Mouse (Mus musculus) urinary bladder, postnatal 4 days (tissue): ENCODE measurements around the gene Hoxc12.
A peak's percentile ranks its signal among the peaks of the same experiment; 100 is the strongest.

Experiments
- DNase-seq, 2 experiments: peaks; one replicate each; pipeline ENCODE4 v3.0.0; 2021 to 2022; ENCODE audit warnings: low spot score in 2 of 2

Gene Hoxc12

DNA sequence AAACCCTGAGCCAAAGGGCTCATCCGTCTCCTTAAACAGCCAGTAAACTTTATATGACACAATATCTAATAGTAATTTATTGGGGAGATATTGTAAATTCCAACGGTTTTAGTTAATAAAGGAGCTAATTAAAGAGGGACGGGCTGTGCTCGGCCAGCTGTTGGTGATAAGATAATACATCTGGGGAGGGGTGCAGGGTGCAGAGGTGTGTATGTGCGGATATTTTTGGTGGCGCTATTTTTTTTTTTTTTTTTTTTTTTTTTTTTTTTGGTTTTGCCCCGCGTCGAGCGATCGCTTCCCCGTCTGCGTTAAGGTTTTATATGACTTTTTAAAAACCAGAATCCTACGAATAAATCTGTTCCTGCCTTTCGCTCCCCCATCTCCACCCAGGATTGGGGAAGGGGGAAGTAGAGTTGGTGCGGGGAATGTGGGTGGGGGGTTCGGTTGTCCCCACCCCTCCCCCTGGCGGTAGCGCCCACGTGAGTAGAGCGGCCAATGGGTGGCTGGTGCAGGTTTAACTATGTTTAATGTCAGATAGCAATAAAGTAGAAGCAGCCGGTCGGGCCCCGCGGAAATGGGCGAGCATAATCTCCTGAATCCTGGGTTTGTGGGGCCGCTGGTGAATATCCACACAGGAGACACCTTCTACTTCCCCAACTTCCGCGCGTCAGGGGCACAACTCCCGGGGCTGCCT lies at the start of gene Hoxc12:
Gene Hoxc12, plus strand, starts transcription at position 479 of the 694 bp plus-strand sequence.
- DNase-seq = no peak

DNA sequence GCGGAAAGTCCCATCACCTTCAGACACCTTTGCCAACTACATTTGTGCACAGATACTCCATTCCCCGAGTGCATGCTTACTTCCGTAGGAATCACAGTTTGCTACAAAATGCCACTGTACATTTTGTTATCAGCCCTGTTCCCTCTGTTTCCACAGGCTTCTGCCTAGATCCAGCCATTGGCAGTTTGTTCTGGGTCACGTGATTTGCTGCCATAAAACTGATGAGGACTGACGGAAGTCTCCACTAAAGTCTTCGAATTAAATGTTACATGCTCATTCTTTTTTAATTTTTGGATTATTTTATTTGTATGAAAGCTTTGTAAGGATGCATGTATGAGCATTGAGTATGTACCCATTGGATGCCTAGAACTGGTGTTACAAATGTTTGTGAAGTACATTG lies 41.4 kb upstream of the Hoxc12 start:
- DNase-seq = no peak

DNA sequence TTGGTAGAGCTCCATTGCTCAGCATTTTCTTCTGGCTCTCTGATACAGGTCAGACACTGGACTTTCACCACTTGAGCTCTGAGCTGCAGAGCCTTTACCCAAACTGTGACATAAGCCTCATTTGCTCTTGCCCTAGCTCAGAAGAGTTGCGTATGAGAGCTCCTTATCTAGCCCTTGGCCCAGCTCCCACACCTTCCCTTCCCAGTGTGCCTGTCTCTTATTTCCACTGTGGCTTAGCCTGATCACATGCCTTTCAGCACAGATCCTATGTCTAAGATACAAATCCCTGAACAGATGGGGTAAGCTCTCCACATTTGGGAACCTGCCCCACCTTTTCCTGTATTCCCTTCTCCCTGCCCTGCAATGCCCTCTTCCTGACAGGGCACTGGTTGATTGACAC lies 31.6 kb upstream of the Hoxc12 start:
- no peak for DNase-seq

DNA sequence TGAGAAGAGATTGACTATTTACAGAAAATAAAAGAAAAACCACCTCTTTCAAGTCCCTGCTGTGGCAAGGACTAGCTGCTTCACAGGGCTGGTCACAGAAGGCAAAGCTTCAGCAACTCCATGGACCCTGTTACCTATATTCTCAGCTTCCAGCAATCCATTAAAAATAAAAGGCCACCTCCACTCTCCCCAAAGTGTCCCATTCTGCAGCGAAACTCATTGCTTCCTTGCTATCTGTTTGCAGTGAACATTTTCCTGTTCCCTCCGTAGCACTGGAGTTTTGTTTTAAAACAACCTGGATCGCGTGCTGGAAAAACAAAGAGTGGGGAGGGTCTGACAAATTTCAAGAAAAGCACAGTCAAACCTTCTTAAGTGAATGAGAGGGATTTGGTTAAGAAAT lies 27.0 kb upstream of the Hoxc12 start:
- DNase-seq = no peak

DNA sequence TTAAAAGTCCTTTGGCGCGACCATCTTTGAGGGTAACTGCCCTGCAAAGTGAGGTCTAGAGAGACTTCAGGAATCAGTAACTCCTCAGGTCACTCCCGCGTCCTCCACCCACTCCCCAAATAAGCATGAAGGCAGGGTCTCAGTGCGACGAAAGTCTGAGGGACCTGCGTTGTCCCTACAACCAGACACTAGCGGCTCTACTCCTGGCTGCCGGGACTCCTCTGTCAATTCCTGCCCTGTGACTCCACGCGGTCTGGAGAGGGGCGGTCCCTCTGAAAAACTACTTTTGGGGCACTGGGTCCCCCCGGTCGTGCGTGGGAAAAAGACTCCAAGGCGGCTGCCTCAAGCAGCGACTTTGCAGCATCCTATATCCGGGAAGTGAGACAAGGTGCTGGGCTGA lies 26.5 kb upstream of the Hoxc12 start:
- DNase-seq = no peak

DNA sequence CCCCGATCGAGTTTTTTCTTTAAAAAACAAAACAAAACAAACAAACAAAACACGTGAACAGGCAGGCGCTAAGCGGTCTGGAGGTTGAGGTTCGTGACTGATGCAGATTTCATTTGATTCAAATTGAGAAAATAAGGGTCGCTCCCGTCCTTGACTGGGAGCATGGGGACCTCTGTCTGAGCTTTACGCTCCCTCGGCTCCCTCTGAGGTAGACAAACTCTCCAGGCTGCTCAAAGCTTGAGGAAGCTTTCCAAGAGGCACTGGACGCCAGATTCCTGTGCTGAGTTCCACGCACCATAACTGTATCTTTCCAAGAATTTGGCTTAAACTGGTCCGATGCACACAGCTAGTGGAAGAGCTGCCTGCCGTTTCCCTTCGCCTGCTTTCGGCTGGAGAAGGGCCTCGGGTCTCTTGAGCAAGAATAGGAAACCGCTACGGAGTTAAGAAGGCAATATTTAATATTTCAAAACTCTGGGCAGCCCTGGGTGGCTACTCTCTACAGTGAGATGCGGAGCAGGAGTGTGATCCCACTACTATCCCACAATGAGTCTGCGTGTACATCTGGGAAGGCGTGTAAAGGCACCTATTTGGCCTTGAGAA lies 26.0 kb upstream of the Hoxc12 start:
- no peak for DNase-seq

DNA sequence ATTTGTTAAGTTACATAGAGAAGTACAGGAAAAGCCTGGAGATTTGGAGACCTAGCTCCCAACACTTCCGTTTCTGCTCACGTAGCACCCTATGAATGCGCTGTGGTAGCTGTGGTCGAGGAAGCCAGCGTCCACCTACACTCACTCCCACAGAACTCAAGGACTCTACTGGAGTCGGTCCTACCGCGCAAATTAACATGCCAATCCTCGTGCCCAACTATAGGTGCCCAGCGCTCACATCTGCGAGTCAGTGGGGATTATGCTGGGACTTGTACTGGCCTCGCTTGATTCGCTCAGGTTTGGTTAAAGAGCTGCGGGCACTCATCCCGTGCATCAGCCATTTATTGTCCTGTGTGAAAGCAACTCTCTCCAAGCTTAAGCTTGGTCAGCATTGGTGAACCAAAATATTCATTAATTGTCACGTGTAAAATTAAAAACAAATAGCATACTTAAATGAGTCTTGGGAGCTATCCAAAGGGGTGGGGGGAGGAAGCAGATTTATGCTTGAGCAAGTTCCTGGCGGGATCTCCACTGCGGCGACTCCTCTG lies 23.4 kb upstream of the Hoxc12 start:
- no peak for DNase-seq

DNA sequence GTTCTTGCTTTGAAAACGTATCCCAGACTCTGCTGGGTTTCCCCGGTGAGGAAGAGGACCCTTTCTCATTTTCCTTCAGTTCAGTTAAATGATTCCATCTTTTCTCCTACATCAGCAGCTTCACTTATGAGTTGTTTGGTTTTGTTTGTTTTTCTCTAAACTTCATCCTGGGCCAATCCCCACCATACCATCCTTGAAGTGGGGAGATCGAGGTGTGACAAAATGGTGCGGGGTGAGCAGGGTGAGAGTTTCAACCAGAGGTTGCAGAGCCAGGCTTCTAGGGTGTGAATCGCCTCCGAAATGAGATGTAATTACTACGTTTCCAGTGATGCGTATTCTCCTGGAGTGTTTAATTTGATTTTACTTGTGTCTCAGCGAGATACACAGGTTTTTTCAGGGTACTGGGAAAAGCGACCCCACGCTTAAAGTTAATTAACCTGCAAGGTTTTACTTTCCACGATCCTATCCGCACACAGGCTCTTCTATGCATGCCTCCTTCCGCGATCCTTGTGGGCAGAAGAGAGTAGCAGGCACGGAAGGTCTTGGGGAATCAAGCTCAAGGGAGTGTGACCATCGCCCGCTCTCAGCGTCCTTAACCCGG lies 18.5 kb upstream of the Hoxc12 start:
- DNase-seq = no peak

DNA sequence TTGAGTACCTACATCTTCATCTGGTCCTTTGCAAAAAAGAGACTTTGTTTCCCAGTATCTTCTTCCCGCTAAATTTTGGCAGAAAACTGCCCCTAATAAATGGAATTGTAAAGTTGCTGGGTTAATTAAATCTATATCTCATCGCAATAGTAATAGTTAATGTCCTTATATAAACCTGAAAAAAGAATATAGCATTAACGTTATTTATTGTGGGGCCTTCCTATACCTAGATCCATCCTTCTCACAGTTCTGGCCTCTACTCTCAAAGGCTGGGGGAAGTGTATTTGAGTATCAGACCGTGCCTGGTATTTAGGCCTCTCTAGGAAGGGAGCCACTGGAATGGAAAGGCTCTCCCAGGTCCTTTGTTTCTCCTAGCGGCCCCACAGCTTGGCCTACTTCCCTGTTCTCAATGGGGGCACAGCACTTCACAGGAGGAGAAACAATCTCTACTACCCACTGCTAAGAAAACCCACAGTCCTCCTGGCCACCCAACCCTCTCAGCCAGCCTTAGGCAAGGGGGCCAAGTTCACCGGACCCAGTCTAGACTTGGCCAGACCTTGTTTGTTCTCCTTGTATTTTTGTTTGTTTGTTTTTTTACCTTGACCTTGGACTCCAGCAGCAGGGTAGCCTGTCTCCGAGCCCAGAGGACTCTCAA lies 17.8 kb upstream of the Hoxc12 start:
- no peak for DNase-seq

DNA sequence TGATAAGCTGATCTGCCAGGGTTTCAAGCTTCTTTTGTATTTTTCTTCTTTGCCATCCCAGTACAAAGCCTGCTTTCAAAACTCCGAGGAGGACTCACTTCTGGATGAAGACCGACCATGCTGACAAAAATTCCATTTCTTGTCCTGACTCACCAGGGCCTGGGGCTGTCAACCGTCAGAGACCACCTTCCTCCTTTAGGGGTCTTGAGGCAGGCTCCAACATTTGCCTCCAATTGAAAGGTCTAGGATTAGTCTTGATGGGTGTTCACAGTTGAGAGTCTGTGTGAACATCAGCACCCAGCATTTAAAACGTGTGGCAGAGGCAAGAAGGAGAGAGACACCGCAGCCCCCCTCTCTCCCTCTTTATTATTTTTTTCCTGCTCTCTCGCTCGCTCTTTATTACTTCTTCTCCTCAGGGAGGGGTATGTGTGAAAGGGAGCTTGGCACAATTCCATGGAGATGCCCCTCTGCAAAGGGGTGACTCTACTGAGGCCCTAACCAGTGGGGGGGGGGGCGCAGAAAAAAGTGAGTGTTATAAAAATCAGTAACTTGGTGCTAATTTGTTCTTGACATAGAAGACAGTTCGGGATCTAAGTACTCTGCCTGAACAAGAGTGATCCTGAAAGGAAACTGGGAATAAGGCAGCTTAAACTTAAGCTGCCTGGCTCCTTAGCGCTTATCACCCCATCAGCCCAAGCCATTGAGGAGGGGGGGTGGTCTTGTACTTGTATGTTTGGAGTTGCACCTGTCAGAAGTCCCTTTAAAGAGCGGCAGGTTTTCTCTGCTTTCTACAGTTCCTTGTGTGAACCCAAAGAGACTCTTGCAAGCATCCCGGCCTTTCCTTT lies 17.0 kb upstream of the Hoxc12 start:
- no peak for DNase-seq

DNA sequence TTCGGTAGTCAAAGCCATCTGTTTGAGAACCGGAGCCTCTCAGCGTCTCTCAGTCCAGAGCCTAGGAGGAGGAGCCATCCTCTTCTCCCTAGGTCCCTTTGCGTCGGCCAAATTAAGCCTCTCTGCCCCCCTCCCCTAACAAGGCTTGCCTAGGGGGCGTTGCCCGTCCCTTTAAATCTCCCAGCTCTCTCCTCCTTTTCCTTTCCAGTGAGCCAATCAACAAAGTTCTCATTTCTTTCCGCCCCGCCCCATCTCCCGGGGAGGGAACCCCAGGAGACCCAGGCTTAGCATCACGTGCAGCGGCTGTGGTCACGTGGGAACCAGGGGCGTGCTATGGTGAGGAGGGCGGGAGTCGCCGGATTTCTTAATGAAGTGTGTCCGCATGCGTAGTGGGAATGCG lies 15.9 kb upstream of the Hoxc12 start:
- peak; percentile 54 to 74 for DNase-seq

DNA sequence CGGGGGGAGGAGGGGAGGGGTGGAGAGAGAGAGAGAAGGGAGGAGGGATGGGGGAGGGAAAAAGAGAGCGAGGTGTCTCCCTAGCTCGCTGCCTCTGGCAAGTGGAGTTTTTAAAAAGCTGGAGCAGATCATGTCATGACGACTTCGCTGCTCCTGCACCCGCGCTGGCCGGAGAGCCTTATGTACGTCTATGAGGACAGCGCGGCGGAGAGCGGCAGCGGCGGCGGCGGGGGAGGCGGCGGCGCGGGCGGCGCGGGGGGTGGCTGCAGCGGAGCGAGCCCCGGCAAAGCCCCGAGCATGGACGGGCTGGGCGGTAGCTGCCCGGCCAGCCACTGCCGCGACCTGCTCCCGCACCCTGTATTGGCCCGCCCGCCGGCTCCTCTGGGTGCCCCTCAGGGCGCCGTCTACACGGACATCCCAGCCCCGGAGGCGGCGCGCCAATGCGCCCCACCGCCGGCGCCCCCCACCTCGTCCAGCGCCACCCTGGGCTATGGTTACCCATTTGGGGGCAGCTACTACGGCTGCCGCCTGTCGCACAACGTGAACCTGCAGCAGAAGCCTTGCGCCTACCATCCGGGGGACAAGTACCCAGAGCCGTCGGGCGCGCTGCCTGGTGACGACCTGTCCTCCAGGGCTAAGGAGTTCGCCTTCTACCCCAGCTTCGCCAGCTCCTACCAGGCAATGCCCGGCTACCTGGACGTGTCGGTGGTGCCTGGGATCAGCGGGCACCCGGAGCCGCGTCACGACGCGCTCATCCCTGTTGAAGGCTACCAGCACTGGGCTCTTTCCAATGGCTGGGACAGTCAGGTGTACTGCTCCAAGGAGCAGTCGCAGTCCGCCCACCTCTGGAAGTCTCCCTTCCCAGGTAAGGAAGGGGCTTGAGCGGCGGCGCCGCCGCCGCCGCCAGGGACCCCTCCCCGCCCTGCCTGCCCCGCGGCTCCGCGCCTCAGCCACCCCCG lies 15.2 kb upstream of the Hoxc12 start, which contains the start of gene Hoxc13:
Gene Hoxc13, plus strand, starts transcription at position 51 of the 959 bp plus-strand sequence.
- no peak for DNase-seq

DNA sequence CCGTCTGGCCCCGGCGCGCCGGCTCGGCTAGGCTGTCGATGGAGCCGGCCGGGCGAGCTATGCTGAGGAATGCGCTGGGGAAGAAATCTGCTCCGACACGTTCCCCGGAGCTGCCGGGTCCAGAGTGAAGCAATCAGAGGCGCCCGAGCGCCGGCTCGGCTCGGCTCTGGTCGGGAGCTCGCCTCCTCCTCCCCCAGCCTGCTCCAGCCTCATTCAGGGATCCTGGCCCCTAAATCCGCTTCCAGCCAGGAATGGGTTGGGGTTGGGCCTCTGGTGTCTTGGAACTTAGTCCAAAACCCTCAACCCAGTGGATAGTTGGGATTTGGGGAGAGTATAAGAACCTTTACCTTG lies 14.6 kb upstream of the Hoxc12 start:
- peak in 1 of 2 experiments; percentile 73 for DNase-seq

DNA sequence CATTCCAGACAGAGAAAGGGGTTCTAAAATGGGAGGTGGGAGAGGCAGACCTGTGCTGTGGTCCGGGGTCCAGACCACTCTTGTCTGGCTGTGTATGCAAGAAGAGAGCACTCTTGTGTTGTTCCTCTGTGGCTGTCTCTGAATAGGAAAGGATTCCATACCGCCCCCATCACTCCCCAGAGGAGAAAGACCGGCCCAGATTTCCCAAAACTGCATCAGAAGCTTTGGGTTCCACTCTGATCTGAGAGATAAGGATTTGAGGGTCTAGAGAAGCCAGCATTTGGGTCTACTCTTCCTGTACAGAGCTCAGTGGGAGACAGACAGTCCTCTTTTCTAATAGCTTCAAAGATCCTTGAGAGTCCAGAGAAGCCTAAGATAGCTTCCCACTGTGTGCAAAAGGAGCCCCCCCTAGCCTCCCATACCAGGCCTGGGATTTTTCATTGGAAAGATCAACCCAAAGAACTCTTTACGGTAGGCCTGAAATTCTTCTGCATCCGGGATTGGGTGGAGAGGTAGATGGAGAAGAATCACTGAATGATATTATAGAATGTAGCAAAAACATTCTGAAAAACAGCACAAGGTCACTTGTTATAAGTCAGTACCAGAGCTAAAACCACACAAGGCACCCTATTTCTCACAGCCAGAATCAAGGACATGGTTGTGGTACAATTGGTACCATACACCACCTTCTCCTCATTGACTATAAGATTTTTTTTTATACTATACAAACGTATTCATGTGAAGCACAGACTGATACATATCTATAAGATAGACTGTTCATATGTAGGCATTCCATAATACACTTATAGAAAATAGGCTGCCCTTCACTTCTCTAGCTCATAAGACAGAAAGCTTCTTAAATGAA lies 13.7 kb upstream of the Hoxc12 start:
- no peak for DNase-seq

DNA sequence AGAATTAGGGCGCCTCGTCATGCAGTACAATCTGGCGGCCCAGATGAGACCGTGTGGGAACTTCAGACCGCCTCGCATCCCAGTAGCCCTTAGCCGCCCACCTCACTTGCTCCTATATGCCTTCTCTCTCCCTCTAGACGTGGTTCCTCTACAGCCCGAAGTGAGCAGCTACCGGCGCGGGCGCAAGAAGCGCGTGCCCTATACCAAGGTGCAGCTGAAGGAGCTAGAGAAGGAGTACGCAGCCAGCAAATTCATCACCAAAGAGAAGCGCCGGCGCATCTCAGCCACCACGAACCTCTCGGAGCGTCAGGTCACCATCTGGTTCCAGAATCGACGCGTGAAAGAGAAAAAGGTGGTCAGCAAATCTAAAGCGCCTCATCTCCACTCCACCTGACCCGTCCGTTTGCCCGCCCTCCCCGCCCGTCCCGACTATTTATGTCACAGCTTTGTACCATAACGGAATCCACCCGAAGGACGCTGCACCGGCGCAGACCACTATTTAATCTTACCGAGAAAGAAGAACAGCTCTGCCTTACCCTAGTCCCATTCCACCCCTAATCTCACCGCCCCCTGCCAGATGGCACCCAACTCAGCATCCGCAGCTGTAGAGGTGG lies 9.4 kb upstream of the Hoxc12 start:
- DNase-seq = no peak

DNA sequence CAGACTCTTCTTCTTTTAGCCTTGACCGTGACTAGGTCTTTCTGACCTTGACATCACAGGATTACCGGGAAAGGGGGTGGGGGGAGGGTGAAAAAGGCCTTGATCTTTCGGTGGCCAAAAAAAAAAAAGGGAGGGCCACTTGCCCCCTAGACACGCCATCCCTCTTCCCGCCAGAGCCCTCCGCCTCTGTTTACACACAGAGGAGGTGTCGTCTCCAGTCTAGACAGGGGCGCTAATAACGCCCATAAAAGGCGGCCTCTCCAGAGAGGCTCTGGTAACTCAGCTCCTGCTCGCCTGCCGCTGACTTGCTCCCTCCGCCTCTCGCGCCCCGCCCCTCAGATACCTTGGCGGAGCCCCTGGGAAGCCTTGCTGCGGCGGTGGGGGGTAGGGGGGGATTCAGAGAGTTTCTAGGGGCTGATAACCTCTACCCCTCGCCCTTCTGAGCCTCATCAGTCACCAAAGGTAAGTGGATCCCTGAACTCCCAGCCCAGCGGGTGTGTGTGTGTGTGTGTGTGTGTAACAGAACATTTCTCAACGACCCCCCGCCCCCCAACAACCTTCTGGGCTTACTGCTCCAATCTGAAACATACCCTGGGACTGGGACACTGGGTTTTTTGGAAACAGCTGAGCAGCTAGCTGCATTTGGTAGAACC lies 4.7 kb upstream of the Hoxc12 start:
- no peak for DNase-seq

DNA sequence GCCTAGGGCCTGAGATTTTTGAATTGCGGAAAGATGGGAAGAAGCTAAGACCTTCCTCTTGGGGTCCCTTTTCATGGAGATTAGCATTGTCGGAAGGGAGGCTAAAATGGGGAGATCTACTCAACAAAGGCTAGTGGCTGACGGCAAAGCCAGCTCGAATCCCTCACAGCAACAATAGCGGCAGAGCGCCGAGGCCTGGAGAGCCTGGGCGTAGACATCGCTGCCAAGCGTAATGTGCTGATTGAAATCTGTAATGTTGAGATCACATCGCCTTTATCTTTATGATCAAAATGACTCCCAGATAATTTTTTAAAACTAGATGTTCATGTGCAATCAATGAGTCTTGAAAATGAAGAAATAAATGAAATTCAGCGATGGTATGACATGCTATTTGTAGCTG lies 2.1 kb upstream of the Hoxc12 start:
- no peak for DNase-seq

DNA sequence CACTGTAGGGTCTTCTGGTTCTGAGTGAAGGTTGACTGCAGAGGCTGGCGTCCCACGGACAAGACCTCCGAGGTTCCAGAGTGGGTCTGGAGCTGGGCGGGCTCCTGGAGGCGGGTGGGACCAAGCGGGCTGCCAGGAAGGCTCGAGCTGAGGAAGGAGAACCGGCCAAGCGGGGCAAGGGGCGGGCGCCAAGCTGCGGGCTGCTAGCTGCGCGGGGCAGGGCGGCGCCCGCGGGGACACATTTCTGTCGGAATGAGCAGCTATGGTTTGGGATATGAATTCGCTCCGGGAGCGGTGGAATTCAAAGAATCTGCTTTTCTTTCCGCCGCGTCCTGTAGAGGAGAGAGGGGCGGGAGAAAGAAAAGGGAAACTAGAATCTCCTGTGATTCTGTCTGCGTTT lies 1.7 kb upstream of the Hoxc12 start:
- DNase-seq = no peak
